ENCODE assay signal across 9 mouse cellular contexts in genomic region chr3:94839101-94839500, GRCm38 (mm10). TPM values are rescaled to one million over a fixed set of nuclear protein-coding genes. Genes with fewer than 3 reads are reported as not detected.
DNase-seq lines count a peak whose midpoint lies in the region; ATAC-seq and TF ChIP-seq lines count a peak whose summit lies in the region.
"Had no signal": no experiment of that assay in that cellular context is flagged by ENCODE, and none has a peak within 500 bp of the region (broad histone marks: within the 10 kb centered on the region; RNA-seq: fewer than 3 reads in every experiment).

No protein-coding gene starts in this region.

- WGBS in kidney, embryonic 16.5 days = 67% methylated on average over 5 of the region's 5 CpGs
- 60% methylated on average over 5 of the region's 5 CpGs for WGBS in intestine, postnatal 0 days
- WGBS in neural tube, embryonic 13.5 days = 75% methylated on average over 5 of the region's 5 CpGs

- no peak for TF ChIP-seq CTCF in embryonic fibroblast, embryonic 13.5 days (IDR thresholded peaks at IDR 0.05; ENCODE audit: borderline replicate concordance, insufficient read depth, low read length)
- no peak for TF ChIP-seq CTCF in intestine, postnatal 0 days (IDR thresholded peaks at IDR 0.05; ENCODE audit: low read depth)

- ATAC-seq in kidney, embryonic 16.5 days (ENCODE audit: low FRiP score, low TSS enrichment) = no peak
- ATAC-seq in intestine, postnatal 0 days = no peak
- ATAC-seq in neural tube, embryonic 13.5 days (ENCODE audit: low read depth) = no peak
- ATAC-seq: Patski had no signal

- H3K36me3 ChIP-seq in kidney, embryonic 16.5 days (ENCODE audit: insufficient read depth, low read length) = no peaks in the 10 kb centered on the region
- H3K36me3 ChIP-seq in intestine, postnatal 0 days (ENCODE audit: control insufficient read depth, insufficient read depth) = no peaks in the 10 kb centered on the region
- no peaks in the 10 kb centered on the region for H3K36me3 ChIP-seq in neural tube, embryonic 13.5 days

- H3K4me2 ChIP-seq in kidney, embryonic 16.5 days (replicated peaks; ENCODE audit: low read depth, low read length) = peak overlapping the region; percentile 72
- H3K4me2 ChIP-seq in intestine, postnatal 0 days (replicated peaks; ENCODE audit: low read depth) = peak overlapping the region; percentile 72
- peak overlapping the region; percentile 81 for H3K4me2 ChIP-seq in neural tube, embryonic 13.5 days

- no peaks in the 10 kb centered on the region for H3K9me3 ChIP-seq in kidney, embryonic 16.5 days (ENCODE audit: low read length)
- H3K9me3 ChIP-seq in intestine, postnatal 0 days (ENCODE audit: control insufficient read depth) = no peaks in the 10 kb centered on the region
- H3K9me3 ChIP-seq in neural tube, embryonic 13.5 days = no peaks in the 10 kb centered on the region

- TF ChIP-seq POLR2A in embryonic fibroblast, embryonic 13.5 days (IDR thresholded peaks at IDR 0.05; ENCODE audit: low read depth, low read length) = no peak

- DNase-seq in kidney, postnatal 36 days = no peak
- DNase-seq in spleen, postnatal 10 days (ENCODE audit: low spot score in 2 of 2) = no peak
- DNase-seq in cerebellum, postnatal 25 days = no peak
- no peak for DNase-seq in frontal cortex, postnatal 36 days (ENCODE audit: low spot score in 2 of 2)

- H3K9ac ChIP-seq in kidney, embryonic 16.5 days (replicated peaks; ENCODE audit: low read length) = 0 out of 2 replicates have a peak overlapping the region, but pooled peaks have one; percentile 2
- peak overlapping the region; percentile 90; the same call in 1 of the 2 replicates for H3K9ac ChIP-seq in intestine, postnatal 0 days (ENCODE audit: low read depth, low read length)
- peak overlapping the region; percentile 95 for H3K9ac ChIP-seq in neural tube, embryonic 13.5 days

- no peaks in the 10 kb centered on the region for H3K27me3 ChIP-seq in kidney, embryonic 16.5 days (ENCODE audit: insufficient read depth, low read length)
- no peaks in the 10 kb centered on the region for H3K27me3 ChIP-seq in intestine, postnatal 0 days (replicated peaks; ENCODE audit: control insufficient read depth, insufficient read depth, low read length)
- peaks cover 9% of the 10 kb centered on the region; the same call in 1 of the 2 replicates for H3K27me3 ChIP-seq in neural tube, embryonic 13.5 days
- H3K27me3 ChIP-seq: Patski had no signal

- H3K4me1 ChIP-seq in kidney, embryonic 16.5 days (ENCODE audit: insufficient read depth, low read length) = peaks cover 7% of the 10 kb centered on the region; the same call in 1 of the 2 replicates
- peaks cover 3% of the 10 kb centered on the region; the same call in 1 of the 2 replicates for H3K4me1 ChIP-seq in embryonic fibroblast, embryonic 13.5 days (ENCODE audit: control insufficient read depth, insufficient read depth, low read length)
- no peaks in the 10 kb centered on the region for H3K4me1 ChIP-seq in intestine, postnatal 0 days (replicated peaks; ENCODE audit: control insufficient read depth, insufficient read depth, low read length)
- H3K4me1 ChIP-seq in neural tube, embryonic 13.5 days (replicated peaks) = peaks cover 43% of the 10 kb centered on the region

- no peak overlapping the region; the same call in 1 of the 2 replicates for H3K27ac ChIP-seq in kidney, embryonic 16.5 days (ENCODE audit: low read length)
- H3K27ac ChIP-seq in embryonic fibroblast, embryonic 13.5 days (ENCODE audit: insufficient read depth, low read length) = no peak overlapping the region
- H3K27ac ChIP-seq in intestine, postnatal 0 days (ENCODE audit: low read depth, low read length) = no peak overlapping the region
- H3K27ac ChIP-seq in neural tube, embryonic 13.5 days (replicated peaks) = peak overlapping the region; percentile 100

- peak overlapping the region; percentile 77 for H3K4me3 ChIP-seq in kidney, embryonic 16.5 days (ENCODE audit: low read length)
- peak overlapping the region; percentile 92; the same call in 1 of the 2 replicates for H3K4me3 ChIP-seq in embryonic fibroblast, embryonic 13.5 days (ENCODE audit: insufficient read depth, low read length)
- H3K4me3 ChIP-seq in intestine, postnatal 0 days (ENCODE audit: low read depth, low read length) = peak overlapping the region; percentile 90
- peak overlapping the region; percentile 66 for H3K4me3 ChIP-seq in neural tube, embryonic 13.5 days

RNA-seq across cellular contexts. Expression of gene Pogz, which starts 1.7 kb away (rescaled TPM):
- 15.9 and 21.0 TPM in 2 replicates for polyA plus RNA-seq in kidney, embryonic 16.5 days (2015; fragmentation: Nextera tagmentation; extraction: Ambion mirVana)
- 34.7 and 41.6 TPM in 2 replicates for polyA plus RNA-seq in embryonic fibroblast, embryonic 13.5 days (2011; ENCODE audit: insufficient read length, low read depth, missing spikeins)
- polyA plus RNA-seq in intestine, postnatal 0 days (2015; fragmentation: Nextera tagmentation; extraction: Ambion mirVana) = 4.8 and 5.8 TPM in 2 replicates
- polyA plus RNA-seq in neural tube, embryonic 13.5 days (2015; fragmentation: Nextera tagmentation; extraction: Ambion mirVana) = 19.6 and 20.1 TPM in 2 replicates

RNA-seq across cellular contexts. Expression of gene Psmb4, which starts 47.7 kb away (rescaled TPM):
- 341 and 366 TPM in 2 replicates for polyA plus RNA-seq in kidney, embryonic 16.5 days (2015; fragmentation: Nextera tagmentation; extraction: Ambion mirVana)
- polyA plus RNA-seq in embryonic fibroblast, embryonic 13.5 days (2011; ENCODE audit: insufficient read length, low read depth, missing spikeins) = 236 and 256 TPM in 2 replicates
- polyA plus RNA-seq in intestine, postnatal 0 days (2015; fragmentation: Nextera tagmentation; extraction: Ambion mirVana) = 308 and 311 TPM in 2 replicates
- 366 TPM in 2 replicates for polyA plus RNA-seq in neural tube, embryonic 13.5 days (2015; fragmentation: Nextera tagmentation; extraction: Ambion mirVana)

RNA-seq across cellular contexts. Expression of gene Cgn, which starts 52.8 kb away (rescaled TPM):
- polyA plus RNA-seq in kidney, embryonic 16.5 days (2015; fragmentation: Nextera tagmentation; extraction: Ambion mirVana) = 20.7 and 24.0 TPM in 2 replicates
- 0.17 TPM in 1 of 2 replicates, not detected in the other for polyA plus RNA-seq in embryonic fibroblast, embryonic 13.5 days (2011; ENCODE audit: insufficient read length, low read depth, missing spikeins)
- 42.1 and 48.3 TPM in 2 replicates for polyA plus RNA-seq in intestine, postnatal 0 days (2015; fragmentation: Nextera tagmentation; extraction: Ambion mirVana)
- polyA plus RNA-seq in neural tube, embryonic 13.5 days (2015; fragmentation: Nextera tagmentation; extraction: Ambion mirVana) = 5.4 and 6.3 TPM in 2 replicates

Comparison
In these comparisons a context has a peak if more than half of its experiments do, and no peak if none do; other contexts are left out.
1. H3K9ac ChIP-seq: peak in every context shown above with its lines; median percentile 95 in neural tube, embryonic 13.5 days; 90 in intestine, postnatal 0 days; 2 in kidney, embryonic 16.5 days.